Mouse (Mus musculus): Measurements from ENCODE around the gene Fam184a.

Fam184a gene

DNA sequence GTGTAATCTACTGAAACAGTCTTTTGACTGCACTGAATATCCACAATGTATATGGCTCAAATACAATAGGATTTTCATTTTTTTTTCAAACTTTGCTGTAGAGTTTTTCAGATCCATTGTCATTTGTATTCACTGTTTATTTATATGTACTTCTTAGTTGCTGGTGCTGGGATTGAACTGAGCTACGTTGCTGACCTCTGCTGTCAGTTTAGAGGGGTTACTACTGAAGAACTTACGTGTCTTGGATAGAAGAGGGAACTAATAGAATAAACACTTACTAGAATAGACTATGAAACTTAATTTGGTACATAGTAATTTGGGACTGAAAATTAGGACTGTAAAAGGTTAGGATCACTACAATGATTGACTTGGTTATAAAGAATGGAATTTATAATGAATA, 145.6 kb downstream of the Fam184a start:
- DNase-seq (ENCODE audit: extremely low read depth, low read depth, low spot score), result no peak

DNA sequence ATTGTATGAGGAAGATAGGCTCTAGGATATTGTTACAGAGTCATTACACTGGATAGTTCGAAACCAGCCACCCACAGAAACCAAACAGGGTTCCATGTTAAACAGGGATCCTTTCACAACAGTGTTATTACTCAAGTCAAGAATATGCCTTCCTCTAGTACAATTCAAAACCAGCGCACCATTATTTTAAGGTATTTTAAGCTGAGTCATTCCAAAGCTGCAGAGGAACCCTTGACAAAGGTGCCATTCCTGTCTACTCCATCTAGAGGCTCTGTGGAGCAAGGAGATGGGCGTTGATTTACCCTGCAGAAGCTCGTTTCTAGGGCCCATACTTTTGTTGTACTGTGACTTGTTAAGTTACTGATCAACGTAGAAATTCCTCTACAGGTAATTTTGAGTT, 152.1 kb downstream of the Fam184a start:
- DNase-seq (ENCODE audit: extremely low read depth, low read depth, low spot score), result no peak

DNA sequence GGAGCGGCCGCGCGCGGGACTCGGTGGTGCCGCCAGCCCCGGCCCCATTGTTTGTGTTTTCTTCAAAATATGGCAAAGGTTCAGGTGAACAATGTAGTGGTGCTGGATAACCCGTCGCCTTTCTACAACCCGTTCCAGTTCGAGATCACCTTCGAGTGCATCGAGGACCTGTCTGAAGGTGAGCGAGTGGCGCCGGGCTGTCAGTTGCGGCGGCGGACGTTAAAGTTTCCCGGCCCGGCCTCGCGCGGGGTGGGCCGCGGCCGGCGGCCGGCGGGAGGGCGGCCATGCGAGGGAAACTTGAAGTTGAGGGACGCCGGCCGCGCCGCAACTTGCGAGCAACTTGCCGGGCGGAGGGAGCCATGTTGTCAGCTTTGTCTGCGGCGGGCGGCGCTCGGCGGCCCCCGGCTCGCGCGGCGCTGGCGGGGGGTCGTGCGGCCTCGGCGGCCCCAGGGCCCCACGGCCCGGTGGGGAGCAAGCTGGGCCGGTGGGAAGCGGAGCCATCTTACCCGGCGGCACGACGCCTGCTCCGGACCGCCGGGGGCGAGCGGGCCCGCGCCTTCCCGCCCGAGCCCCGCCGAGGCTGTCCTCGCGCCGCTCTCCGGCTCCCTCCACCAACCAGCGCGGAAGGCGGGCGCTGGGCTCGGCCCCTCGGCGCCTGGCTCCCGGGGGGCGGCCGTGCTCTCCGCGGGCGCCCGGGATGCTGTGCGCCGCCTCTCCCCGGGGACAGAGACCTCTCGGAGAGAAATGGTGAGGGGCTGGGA, 153.6 kb downstream of the Fam184a start:
- no peak for DNase-seq (ENCODE audit: extremely low read depth, low read depth, low spot score)

DNA sequence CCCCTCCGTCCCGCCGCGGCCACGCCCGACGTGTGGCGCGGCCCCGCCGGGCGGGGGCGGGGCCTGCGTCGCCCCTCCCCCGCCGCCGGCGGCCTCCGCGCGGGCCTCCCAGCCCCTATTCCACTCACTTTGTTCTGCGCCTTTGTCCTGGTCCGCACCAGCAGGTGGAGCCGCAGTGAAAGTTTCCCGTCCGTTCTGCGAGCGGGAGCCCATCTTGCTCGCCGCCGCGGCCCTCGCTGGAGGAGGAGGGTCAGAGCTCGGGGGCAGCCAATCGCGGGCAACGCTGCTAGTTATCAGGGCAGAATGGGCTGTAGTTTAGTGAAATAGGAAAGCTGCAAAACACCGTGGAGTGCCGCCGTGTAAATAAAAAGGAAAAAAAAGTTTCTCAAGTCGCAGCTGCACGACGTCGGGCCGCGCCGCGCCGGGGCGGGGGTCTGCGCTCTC, 154.2 kb downstream of the Fam184a start, which contains the start of gene Asf1a:
TSS of gene Asf1a (plus strand) at position 81 of the 444 bp plus-strand sequence.
- peak; percentile 51 for DNase-seq (ENCODE audit: extremely low read depth, low read depth, low spot score)

DNA sequence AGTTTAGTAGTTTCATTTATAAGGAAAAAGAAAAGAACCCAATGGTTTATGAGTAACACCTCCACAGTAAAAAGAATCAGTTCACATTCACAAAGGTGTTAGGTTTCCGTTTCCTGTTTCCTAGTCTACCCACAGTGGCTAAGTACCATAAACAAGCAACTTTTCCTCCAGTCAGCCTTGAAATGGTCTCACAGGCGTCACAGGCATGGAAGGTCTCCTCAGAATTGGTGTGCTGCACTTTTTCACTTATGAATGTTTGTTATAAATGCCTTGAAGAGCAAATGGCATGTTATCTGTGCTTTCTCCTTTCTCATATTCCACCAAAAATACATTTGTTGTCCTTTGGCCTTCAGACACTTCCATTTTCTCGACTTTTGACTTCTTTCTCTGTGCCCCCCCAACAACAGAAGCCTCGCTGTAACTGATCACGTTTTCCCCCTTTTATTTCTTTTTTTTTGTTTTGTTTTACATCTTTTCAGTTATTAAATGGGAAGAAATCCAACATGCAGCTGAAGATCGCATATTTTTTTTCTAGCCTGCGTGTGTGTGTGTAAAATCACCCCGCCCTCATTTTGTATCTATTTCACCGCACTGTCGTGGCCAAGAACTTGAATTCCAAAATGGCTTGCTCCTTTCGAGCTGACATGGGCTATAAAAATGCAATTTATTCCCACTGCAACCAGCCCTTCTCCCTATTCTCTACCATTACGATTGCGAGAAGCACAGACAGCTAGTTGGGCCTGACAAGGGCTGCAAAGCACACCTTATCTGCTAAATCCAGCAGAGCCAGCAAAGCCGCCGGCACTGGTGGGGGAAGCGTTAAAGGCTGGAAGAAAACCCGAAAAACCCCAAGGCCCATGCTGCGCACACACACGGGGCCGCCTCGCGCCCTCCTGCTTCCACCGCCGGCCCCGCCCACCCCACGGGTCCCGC, 154.9 kb downstream of the Fam184a start:
- DNase-seq (ENCODE audit: extremely low read depth, low read depth, low spot score), result no peak

DNA sequence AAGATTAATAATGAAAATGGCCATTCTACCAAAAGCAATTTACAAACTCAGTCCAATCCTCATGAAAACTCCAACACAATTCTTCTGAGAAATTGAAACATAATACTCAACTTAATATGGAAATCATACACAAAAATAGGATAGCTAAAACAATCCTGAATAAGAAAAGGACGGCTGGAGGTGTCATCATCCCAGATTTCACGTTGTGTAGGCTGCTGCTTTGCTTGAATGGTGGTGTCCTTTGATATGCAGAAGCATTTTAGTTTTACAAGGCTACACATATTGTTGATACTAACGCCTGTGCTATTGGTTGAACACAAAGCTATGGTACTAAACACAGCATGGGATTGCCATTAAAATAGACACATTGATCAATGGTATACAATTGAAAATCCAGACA, 165.1 kb downstream of the Fam184a start:
- DNase-seq (ENCODE audit: extremely low read depth, low read depth, low spot score), result no peak

All from fat pad, adult 2 months (tissue).